ENCODE assay signal across 9 mouse cellular contexts in genomic region chr10:80732611-80733101, GRCm38 (mm10).
"Had no signal": no experiment of that assay in that cellular context is flagged by ENCODE, and none has a peak within 500 bp of the region (broad histone marks: within the 10 kb centered on the region; RNA-seq: fewer than 3 reads in every experiment).

No protein-coding gene starts in this region.

- H3K4me3 ChIP-seq: limb, embryonic 13.5 days; midbrain, embryonic 10.5 days; neural tube, embryonic 12.5 days had no signal

- H3K27ac ChIP-seq: limb, embryonic 13.5 days; liver, embryonic 14.5 days; midbrain, embryonic 10.5 days; neural tube, embryonic 12.5 days had no signal

- DNase-seq: kidney, postnatal 14 days; left cerebral cortex, postnatal 4 days; lung, adult 18-20 months; midbrain, embryonic 14.5 days; thymus, postnatal 36 days had no signal

- H3K9me3 ChIP-seq: limb, embryonic 13.5 days; midbrain, embryonic 10.5 days; neural tube, embryonic 12.5 days had no signal

- H3K27me3 ChIP-seq: limb, embryonic 13.5 days; neural tube, embryonic 12.5 days had no signal

- H3K9ac ChIP-seq: limb, embryonic 13.5 days; liver, embryonic 14.5 days; neural tube, embryonic 12.5 days had no signal

- H3K4me1 ChIP-seq: midbrain, embryonic 10.5 days; neural tube, embryonic 12.5 days had no signal

- H3K4me2 ChIP-seq: limb, embryonic 13.5 days; neural tube, embryonic 12.5 days had no signal
